Mouse (Mus musculus) midbrain, postnatal 0 days (tissue): Measurements from ENCODE around the gene Tmem259. TPM values are rescaled to one million over a fixed set of nuclear protein-coding genes. Genes with fewer than 3 reads are reported as not detected.

ENCODE experiments used
- ATAC-seq: fragments of 200-750 bp; cut with Nextera tagmentation; 2 replicates; pipeline ENCODE4 v1.8.0; 2017; ENCODE audit warnings: moderate number of reproducible peaks, mild to moderate bottlenecking, moderate TSS enrichment, moderate library complexity; ENCODE audit not compliant: low FRiP score
- DNase-seq: peaks from one replicate; pipeline ENCODE4 v3.0.0-alpha.2; 2015; ENCODE audit warnings: low spot score
- H3K27ac ChIP-seq: fragments of 300-500 bp; sonication (generic); 2 replicates; pipeline ENCODE4 v1.5.1; 2014; ENCODE audit warnings: low read depth, mild to moderate bottlenecking, low read length, mixed read lengths
- H3K27me3 ChIP-seq: fragments of 300-500 bp; sonication (generic); 2 replicates; pipeline ENCODE4 v1.6.1; 2014; ENCODE audit warnings: low read length, control low read depth, mixed read lengths; ENCODE audit not compliant: insufficient read depth
- H3K36me3 ChIP-seq: fragments of 300-500 bp; sonication (generic); 2 replicates; pipeline ENCODE4 v1.6.1; 2014; ENCODE audit warnings: low read length, control low read depth, mixed read lengths; ENCODE audit not compliant: insufficient read depth
- H3K4me1 ChIP-seq: fragments of 300-500 bp; sonication (generic); 2 replicates; pipeline ENCODE4 v1.6.1; 2014; ENCODE audit warnings: mild to moderate bottlenecking, control low read depth, antibody characterized with exemption, low read length, mixed read lengths; ENCODE audit not compliant: insufficient read depth
- H3K4me2 ChIP-seq: fragments of 300-500 bp; sonication (generic); 2 replicates; pipeline ENCODE4 v1.6.1; 2014; ENCODE audit warnings: low read depth, mild to moderate bottlenecking, low read length, mixed read lengths; ENCODE audit not compliant: poor library complexity, severe bottlenecking
- H3K4me3 ChIP-seq: fragments of 300-500 bp; sonication (generic); 2 replicates; pipeline ENCODE4 v1.5.1; 2014; ENCODE audit warnings: low read depth, mild to moderate bottlenecking, low read length, moderate library complexity
- H3K9ac ChIP-seq: fragments of 300-500 bp; sonication (generic); replicated peaks from 2 replicates; pipeline ENCODE4 v1.6.1; 2014; ENCODE audit warnings: mild to moderate bottlenecking, low read length, moderate library complexity, mixed read lengths; ENCODE audit not compliant: poor library complexity, severe bottlenecking
- H3K9me3 ChIP-seq: fragments of 300-500 bp; sonication (generic); 2 replicates; pipeline ENCODE4 v1.6.1; 2016; ENCODE audit warnings: low read length, control low read depth
- CTCF ChIP-seq: IDR thresholded peaks from 2 replicates; pipeline ENCODE4 v1.5.1; 2016; ENCODE audit warnings: antibody characterized with exemption, mild to moderate bottlenecking
- WGBS: fragments of 180-500 bp; shearing (Covaris S2); extraction: QIAGEN DNeasy Blood & Tissue Kit; methylation state at CpG from one replicate; pipeline ENCODE4 v1.1.7; 2014; 5-methylcytosine and 5-hydroxymethylcytosine counted together
- polyA plus RNA-seq: library from polyadenylated mRNA; unstranded; fragments of >200 nt; fragmentation: Nextera tagmentation; extraction: Ambion mirVana; gene quantifications from 2 replicates; pipeline ENCODE4 v1.2.1, GENCODE M21; 2015
- total RNA-seq: library from RNA; depleted of rRNA; stranded (reverse); fragments of >200 nt; gene quantifications from 2 replicates; pipeline ENCODE4 v1.2.3, GENCODE M21; 2014

Gene Tmem259
- total and polyA plus RNA-seq, 2 experiments from 2014 or later = 29.3 to 172 TPM

DNA sequence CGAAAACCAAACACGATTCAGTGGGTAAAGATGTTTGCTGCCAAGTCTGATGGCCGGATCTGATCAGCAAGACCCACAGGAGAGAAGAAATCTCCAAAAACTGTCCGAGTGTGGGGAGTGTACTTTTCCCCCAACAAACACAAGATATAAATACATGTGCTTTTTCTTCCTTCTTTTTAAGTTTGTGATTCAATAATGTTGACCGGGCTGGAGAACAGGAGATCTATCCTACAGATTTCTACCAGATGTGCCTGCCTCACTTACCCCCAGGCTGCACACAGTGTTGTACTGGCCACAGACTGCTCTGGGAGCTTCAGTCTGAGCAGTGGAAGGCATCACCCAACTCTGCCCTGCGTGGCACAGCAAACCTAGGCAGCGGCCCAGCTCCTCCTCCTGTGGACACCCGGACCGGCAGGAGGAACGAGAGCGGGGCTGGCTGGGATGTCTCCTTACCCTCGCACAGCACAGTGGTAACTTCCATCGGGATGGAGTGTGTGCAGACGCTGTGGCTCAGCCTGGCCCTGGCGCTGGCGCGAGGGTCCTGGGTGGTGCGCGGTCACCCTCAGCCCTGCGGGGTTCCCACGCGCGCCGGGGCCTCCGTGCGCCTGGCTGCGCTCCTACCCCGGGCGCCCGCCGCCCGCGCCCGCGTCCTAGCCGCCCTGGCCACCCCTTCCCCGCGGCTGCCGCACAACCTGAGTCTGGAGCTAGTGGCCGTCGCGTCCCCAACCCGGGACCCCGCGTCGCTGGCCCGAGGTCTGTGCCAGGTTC, 13.5 kb downstream of the Tmem259 start, which contains the start of gene Grin3b:
Grin3b (plus strand) TSS at position 301 of the 768 bp plus-strand sequence.
- 9% methylated on average over 41 of the region's 47 CpGs for WGBS
- ATAC-seq (no peak), DNase-seq (no peak)
- H3K4me1 ChIP-seq = no peaks in the 10 kb centered on the region
- no peaks in the 10 kb centered on the region for H3K9me3 ChIP-seq
- peak within 1 kb of the TSS; percentile 51 for H3K9ac ChIP-seq
- H3K36me3 ChIP-seq = peaks cover 33% of the 10 kb centered on the region
- H3K27ac ChIP-seq = no peak within 1 kb of the TSS
- peak within 1 kb of the TSS; percentile 38 for H3K4me3 ChIP-seq
- no peak for TF ChIP-seq CTCF
- H3K27me3 ChIP-seq = peaks cover 16% of the 10 kb centered on the region
- peak within 1 kb of the TSS; percentile 65 for H3K4me2 ChIP-seq

DNA sequence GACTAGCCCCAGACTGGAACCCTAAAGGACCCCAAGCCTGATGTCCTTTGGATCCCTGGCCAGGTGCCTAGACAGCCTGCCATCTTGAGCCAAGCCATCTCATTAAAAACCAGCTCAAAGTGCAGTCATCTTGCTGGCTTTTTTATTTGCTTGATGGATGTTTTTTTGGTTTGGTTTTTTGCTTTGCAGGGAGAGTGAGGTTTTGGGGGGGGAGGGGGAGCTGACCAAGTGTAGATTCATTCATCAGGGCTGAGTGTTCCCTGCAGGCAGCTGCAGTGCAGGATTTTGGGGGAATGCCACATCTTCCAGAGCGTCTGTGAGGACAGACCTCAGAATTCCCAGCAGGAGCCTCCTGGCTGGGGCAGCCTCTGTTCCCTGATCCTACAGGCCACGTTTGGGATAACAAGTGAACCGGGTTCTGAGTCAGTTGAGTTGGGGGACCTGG, 15.0 kb downstream of the Tmem259 start:
- Histone ChIP-seq H3K27ac (no peak overlapping the region), H3K9me3 (no peaks in the 10 kb centered on the region), H3K4me3 (no peak overlapping the region), H3K4me1 (no peaks in the 10 kb centered on the region), H3K9ac (no peak overlapping the region), H3K36me3 (peaks cover 44% of the 10 kb centered on the region), H3K4me2 (no peak overlapping the region), H3K27me3 (peaks cover 16% of the 10 kb centered on the region)
- DNase-seq = peak; percentile 51
- TF ChIP-seq CTCF = peak; percentile 9
- no peak for ATAC-seq
- WGBS = 7% methylated on average over 3 of the region's 3 CpGs

- no peak for TF ChIP-seq CTCF
- H3K27me3 ChIP-seq = peaks cover 16% of the 10 kb centered on the region
- no peaks in the 10 kb centered on the region for H3K9me3 ChIP-seq
- H3K36me3 ChIP-seq = peaks cover 54% of the 10 kb centered on the region
- H3K4me3 ChIP-seq = no peak overlapping the region
- no peak overlapping the region for H3K4me2 ChIP-seq
- no peak for ATAC-seq
- no peak for DNase-seq
- H3K9ac ChIP-seq = no peak overlapping the region
- 82% methylated on average over 1 of the region's 1 CpGs for WGBS
- no peak overlapping the region for H3K27ac ChIP-seq
- H3K4me1 ChIP-seq = no peaks in the 10 kb centered on the region
Measured at GRCm38 (mm10) chr10:79968181-79968580, 15.9 kb downstream of the Tmem259 start.

DNA sequence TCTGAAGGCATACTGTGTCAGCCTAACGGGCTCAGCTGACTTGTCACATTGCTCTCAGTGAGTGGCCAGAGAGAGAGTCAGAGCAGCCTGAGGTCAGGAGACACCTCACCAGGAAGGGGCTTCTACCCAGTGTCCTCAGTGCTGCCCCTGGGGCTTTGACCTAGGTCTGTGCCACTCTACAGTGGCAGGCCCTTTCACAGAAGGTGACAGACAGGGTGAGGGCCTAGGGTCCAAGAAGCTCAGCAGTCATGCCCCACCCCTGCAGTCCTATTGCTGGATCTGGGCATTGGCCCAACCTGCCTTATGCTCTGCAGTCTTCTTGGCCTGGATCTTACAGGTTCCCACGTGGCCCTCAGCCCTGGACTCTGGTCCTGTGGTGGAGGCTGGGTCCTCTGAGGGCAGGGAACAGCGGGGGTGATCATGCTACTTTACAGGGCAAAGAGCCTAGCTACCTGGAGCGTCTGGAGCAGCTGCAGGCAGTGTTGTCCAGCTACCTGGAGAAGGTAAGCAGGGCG, 17.2 kb downstream of the Tmem259 start:
- TF ChIP-seq CTCF = no peak
- WGBS = 91% methylated on average over 5 of the region's 5 CpGs
- ATAC-seq = no peak
- Histone ChIP-seq H3K9ac (no peak overlapping the region), H3K4me1 (no peaks in the 10 kb centered on the region), H3K27ac (no peak overlapping the region), H3K4me2 (no peak overlapping the region), H3K36me3 (peaks cover 54% of the 10 kb centered on the region), H3K4me3 (no peak overlapping the region), H3K9me3 (no peaks in the 10 kb centered on the region), H3K27me3 (peaks cover 14% of the 10 kb centered on the region)
- DNase-seq = no peak

DNA sequence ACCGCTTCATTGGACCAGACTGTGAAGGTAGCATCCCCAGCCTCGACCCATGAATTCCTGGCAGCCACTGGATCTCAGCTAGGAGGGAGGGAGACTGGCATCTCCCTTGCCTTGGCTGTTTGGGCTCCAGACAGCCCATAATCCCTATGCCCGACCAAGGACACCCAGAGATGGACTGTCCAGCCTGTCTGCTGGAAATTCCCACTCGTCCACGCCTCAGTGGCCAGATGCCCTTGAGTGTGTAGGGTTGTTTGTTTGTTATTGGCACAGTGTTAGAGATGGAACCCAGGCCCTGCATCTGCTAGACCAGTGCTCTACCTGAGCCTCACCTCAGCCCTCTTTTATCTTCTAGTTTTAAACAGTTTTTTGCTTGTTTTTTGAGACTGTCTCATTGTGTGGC, 18.8 kb downstream of the Tmem259 start:
- TF ChIP-seq CTCF = no peak
- no peaks in the 10 kb centered on the region; the same call in 1 of the 2 replicates for H3K27me3 ChIP-seq
- H3K4me2 ChIP-seq = no peak overlapping the region
- DNase-seq = no peak
- 0 out of 2 replicates have a peak overlapping the region, but pooled peaks have one; percentile 2 for H3K9ac ChIP-seq
- H3K9me3 ChIP-seq = no peaks in the 10 kb centered on the region
- H3K27ac ChIP-seq = no peak overlapping the region
- H3K4me1 ChIP-seq = peaks cover 4% of the 10 kb centered on the region; the same call in 1 of the 2 replicates
- 86% methylated on average over 5 of the region's 5 CpGs for WGBS
- H3K4me3 ChIP-seq = no peak overlapping the region
- ATAC-seq = no peak
- peaks cover 54% of the 10 kb centered on the region for H3K36me3 ChIP-seq

DNA sequence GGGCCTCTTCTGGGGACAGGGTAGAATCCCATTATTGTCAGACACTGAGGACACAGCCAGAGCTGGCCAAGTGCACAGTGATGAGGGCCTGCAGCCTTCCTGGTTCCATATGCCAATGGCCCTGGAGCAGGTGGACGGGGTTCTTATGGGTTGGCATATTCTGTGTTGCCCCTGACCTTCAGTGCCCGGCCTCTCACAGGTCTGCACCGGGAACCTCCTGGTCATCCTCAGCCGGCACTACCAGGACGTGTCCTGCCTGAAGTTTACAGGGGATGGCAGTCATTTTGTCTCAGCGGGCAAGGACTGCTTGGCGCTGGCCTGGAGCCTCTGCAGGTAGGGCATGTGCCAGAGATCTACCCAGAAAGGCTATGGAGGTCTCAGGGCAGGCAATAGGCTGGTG, 19.4 kb downstream of the Tmem259 start:
- no peak for TF ChIP-seq CTCF
- no peaks in the 10 kb centered on the region for H3K9me3 ChIP-seq
- H3K27me3 ChIP-seq = no peaks in the 10 kb centered on the region; the same call in 1 of the 2 replicates
- H3K36me3 ChIP-seq = peaks cover 54% of the 10 kb centered on the region
- 95% methylated on average over 7 of the region's 7 CpGs for WGBS
- no peak overlapping the region for H3K9ac ChIP-seq
- ATAC-seq (no peak), DNase-seq (no peak)
- no peak overlapping the region for H3K27ac ChIP-seq
- no peak overlapping the region for H3K4me2 ChIP-seq
- H3K4me3 ChIP-seq = no peak overlapping the region
- peaks cover 4% of the 10 kb centered on the region; the same call in 1 of the 2 replicates for H3K4me1 ChIP-seq
